Mouse (Mus musculus) ES-E14 (cell line): ENCODE measurements at regions not wholly inside any gene's neighbourhood (a gene's known extent, or its start where the extent isn't known, plus 50 kb on each side); places are given as distances from the start of the nearest gene placed in this dataset.

Experiments
- DNase-seq: peaks from one replicate; pipeline ENCODE4 v3.0.0-alpha.2; 2013; ENCODE audit warnings: low read depth, low spot score
- H3K27ac ChIP-seq: 2 replicates; pipeline ENCODE4 v1.5.1; 2012; ENCODE audit warnings: low read depth, mild to moderate bottlenecking, low read length, moderate library complexity, mixed read lengths; ENCODE audit not compliant: poor library complexity, insufficient read depth, severe bottlenecking
- H3K36me3 ChIP-seq: 2 replicates; pipeline ENCODE4 v1.6.1; 2012; ENCODE audit warnings: mild to moderate bottlenecking, low read length, moderate library complexity, mixed read lengths; ENCODE audit not compliant: control insufficient read depth, poor library complexity, insufficient read depth, severe bottlenecking
- H3K4me1 ChIP-seq, 2 experiments: fragments of 150-350 bp in 1 of 2; sonication (generic) in 1 of 2; 2 replicates each; pipeline ENCODE4 v1.6.1; 2012; ENCODE audit warnings: low read length in 2 of 2, mild to moderate bottlenecking in 1 of 2, mixed read lengths in 1 of 2; ENCODE audit not compliant: control insufficient read depth in 2 of 2, insufficient read depth in 2 of 2, poor library complexity in 1 of 2
- H3K4me3 ChIP-seq, 2 experiments: fragments of 150-350 bp in 1 of 2; sonication (generic) in 1 of 2; 2 replicates each; pipeline ENCODE4 v1.5.1; 2012; ENCODE audit warnings: low read length in 2 of 2, low read depth in 1 of 2, mild to moderate bottlenecking in 1 of 2, mixed read lengths in 1 of 2; ENCODE audit not compliant: insufficient read depth in 1 of 2, poor library complexity in 1 of 2, severe bottlenecking in 1 of 2
- H3K9ac ChIP-seq: 2 replicates; pipeline ENCODE4 v1.6.1; 2012; ENCODE audit warnings: low read depth, mild to moderate bottlenecking, low read length, mixed read lengths; ENCODE audit not compliant: poor library complexity, insufficient read depth, severe bottlenecking
- H3K9me3 ChIP-seq: fragments of 150-350 bp; sonication (generic); 2 replicates; pipeline ENCODE4 v1.6.1; 2012; ENCODE audit warnings: low read depth, mild to moderate bottlenecking, low read length; ENCODE audit not compliant: control insufficient read depth, insufficient read depth
- CHD2 ChIP-seq: IDR thresholded peaks from 2 replicates; pipeline ENCODE4 v1.6.1; 2014; ENCODE audit warnings: mild to moderate bottlenecking, low read depth, low read length, inconsistent platforms
- HCFC1 ChIP-seq: IDR thresholded peaks from 2 replicates; pipeline ENCODE4 v1.6.1; 2012; ENCODE audit warnings: low read length, inconsistent platforms, borderline replicate concordance; ENCODE audit not compliant: insufficient read depth
- MAFK ChIP-seq: IDR thresholded peaks from 2 replicates; pipeline ENCODE4 v1.6.1; 2014; ENCODE audit warnings: mild to moderate bottlenecking, low read depth, low read length, inconsistent platforms; ENCODE audit not compliant: insufficient read depth
- ZC3H11A ChIP-seq: IDR thresholded peaks from 2 replicates; pipeline ENCODE4 v1.6.1; 2012; ENCODE audit warnings: low read depth, mild to moderate bottlenecking, inconsistent platforms, low read length, borderline replicate concordance
- ZNF384 ChIP-seq: IDR thresholded peaks from 2 replicates; pipeline ENCODE4 v1.6.1; 2012; ENCODE audit warnings: low read depth, low read length, inconsistent platforms
- in situ Hi-C, 2 experiments: fragments of 600-800 bp; cut with MboI; formaldehyde crosslinking; loops; one replicate each; pipeline ENCODE4 v1.15.1; 2025; ENCODE audit warnings: low sequenced_read_pairs in 2 of 2, inconsistent platforms in 1 of 2; ENCODE audit not compliant: unreplicated experiment in 2 of 2

DNA sequence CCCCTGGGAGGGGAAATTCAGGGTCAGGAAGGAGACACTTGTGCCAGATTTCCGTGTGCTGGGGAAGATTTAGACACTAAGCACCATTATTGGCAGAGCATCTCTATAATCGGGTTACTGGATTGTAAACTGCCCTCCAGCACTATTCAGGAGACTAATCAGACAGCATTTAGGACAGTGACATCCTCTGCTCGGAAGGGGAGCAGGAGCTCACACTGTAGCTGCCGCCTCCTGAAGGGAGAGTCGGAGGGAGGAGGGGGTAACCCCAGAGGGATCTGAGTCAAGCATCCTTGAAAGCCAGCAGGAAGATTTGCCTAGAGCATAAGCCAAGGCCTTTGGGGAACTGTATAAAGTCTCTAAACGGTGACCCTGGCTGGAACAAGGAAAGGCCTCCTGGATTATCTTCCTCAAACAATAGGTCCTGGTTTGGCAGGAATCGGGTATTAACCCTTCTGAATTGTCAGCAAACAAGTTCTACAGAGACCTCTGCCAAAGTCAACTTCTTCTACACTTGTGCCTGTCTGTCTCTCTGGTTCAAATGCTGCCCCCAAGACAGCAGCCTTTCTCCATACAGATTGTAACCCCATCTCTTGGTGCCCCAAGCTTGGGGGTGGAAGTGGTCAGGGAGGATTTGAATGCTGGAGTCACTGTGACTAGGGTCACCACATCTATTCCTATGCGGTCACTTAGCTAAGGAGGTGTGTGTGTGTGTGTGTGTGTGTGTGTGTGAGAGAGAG, 64.1 kb upstream of the Mrps10 start:
- TF ChIP-seq MAFK: no peak
- TF ChIP-seq CHD2: no peak
- TF ChIP-seq ZNF384: no peak
- no peak for TF ChIP-seq HCFC1
- no peak for TF ChIP-seq ZC3H11A
- in situ Hi-C loops: no loop called here
- peaks cover 2 to 4% of the 10 kb centered on the region in 2 experiments; a peak in 1 of 4 replicates for H3K4me1 ChIP-seq
- no peaks in the 10 kb centered on the region; the same call in 1 of the 2 replicates for H3K36me3 ChIP-seq
- H3K27ac ChIP-seq: no peak overlapping the region
- H3K4me3 ChIP-seq: no peak overlapping the region
- H3K9ac ChIP-seq: no peak overlapping the region
- H3K9me3 ChIP-seq: no peaks in the 10 kb centered on the region
- DNase-seq: no peak

DNA sequence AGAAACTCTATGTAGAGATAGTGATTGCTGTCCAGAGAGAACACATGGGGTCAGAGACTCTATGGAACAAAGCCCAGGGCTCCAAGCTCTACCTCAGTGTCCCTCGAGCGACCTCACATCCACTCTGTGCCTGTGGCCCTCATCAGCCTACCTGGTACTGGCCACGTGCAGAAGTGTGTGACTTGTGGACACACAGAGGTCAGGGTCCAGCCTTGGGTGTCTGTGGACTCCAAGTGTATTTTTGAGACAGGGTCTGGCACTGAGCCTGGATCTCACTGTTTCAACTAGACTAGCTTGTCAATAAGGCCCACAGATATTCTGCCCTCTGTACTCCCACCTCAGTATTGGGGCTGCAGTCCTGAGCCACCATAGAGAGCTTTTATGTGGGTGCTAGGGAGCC, 65.1 kb upstream of the Mrps10 start:
- no peak overlapping the region for H3K9ac ChIP-seq
- peaks cover 2 to 4% of the 10 kb centered on the region in 2 experiments; a peak in 1 of 4 replicates for H3K4me1 ChIP-seq
- H3K4me3 ChIP-seq: no peak overlapping the region
- no peak for TF ChIP-seq MAFK
- in situ Hi-C loops: no loop called here
- H3K27ac ChIP-seq: no peak overlapping the region
- no peaks in the 10 kb centered on the region for H3K9me3 ChIP-seq
- no peaks in the 10 kb centered on the region; the same call in 1 of the 2 replicates for H3K36me3 ChIP-seq
- no peak for DNase-seq

DNA sequence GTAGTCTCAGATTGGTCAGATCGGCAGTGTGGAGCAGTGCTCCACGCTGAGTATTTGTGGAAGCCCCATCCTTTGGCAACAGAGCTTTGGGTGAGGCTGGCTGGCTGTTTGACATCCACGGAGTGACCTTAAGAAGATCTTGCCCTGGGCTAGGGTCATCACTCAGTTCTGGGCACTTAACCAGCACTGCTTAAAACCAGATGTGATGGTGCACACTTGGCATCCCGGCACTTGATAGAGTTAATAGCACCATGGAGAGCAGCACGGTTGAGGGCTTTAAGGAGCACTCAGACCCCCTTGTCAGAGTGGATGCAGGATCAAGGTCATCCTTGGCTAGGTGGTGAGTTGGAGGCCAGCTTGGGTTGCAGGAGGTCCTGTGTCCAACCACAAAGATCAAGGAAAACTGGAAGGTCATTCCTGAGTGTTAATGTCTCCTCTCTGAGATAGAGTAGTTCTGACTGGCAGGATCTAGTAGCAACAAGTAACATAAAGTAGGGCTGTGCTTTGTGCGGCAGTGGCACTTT, 70.2 kb upstream of the Mrps10 start:
- Histone ChIP-seq H3K9me3 (no peaks in the 10 kb centered on the region), H3K27ac (no peak overlapping the region), H3K4me1 (no peaks in the 10 kb centered on the region), H3K9ac (no peak overlapping the region), H3K4me3 (no peak overlapping the region), H3K36me3 (no peaks in the 10 kb centered on the region)
- TF ChIP-seq HCFC1 (no peak), MAFK (no peak), CHD2 (no peak), ZC3H11A (no peak), ZNF384 (no peak)
- in situ Hi-C loops: no loop called here
- DNase-seq: no peak

DNA sequence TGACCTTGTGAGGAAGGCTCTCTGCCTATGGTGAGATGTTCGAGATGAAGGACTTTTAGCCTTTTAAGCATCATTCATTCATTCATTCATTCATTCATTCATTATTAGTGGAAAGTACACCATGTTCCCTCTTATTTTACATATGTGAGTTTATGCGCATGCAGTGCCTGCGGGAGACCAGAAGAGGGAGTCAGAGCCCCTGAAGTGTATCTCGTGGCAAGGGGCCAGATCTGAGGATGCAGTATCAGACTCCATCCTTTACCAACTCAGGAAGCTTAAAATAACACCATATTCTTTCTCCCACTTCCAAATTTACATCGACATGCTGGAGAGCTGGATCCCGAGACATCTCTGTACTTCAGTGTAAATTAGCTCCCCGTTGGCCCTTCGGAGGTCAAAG, 70.7 kb upstream of the Mrps10 start:
- in situ Hi-C loops: no loop called here
- DNase-seq: no peak
- Histone ChIP-seq H3K27ac (no peak overlapping the region), H3K4me3 (no peak overlapping the region), H3K36me3 (no peaks in the 10 kb centered on the region), H3K9me3 (no peaks in the 10 kb centered on the region), H3K9ac (no peak overlapping the region), H3K4me1 (peaks cover 0 to 2% of the 10 kb centered on the region in 2 experiments; a peak in 1 of 4 replicates)
- TF ChIP-seq MAFK: no peak

DNA sequence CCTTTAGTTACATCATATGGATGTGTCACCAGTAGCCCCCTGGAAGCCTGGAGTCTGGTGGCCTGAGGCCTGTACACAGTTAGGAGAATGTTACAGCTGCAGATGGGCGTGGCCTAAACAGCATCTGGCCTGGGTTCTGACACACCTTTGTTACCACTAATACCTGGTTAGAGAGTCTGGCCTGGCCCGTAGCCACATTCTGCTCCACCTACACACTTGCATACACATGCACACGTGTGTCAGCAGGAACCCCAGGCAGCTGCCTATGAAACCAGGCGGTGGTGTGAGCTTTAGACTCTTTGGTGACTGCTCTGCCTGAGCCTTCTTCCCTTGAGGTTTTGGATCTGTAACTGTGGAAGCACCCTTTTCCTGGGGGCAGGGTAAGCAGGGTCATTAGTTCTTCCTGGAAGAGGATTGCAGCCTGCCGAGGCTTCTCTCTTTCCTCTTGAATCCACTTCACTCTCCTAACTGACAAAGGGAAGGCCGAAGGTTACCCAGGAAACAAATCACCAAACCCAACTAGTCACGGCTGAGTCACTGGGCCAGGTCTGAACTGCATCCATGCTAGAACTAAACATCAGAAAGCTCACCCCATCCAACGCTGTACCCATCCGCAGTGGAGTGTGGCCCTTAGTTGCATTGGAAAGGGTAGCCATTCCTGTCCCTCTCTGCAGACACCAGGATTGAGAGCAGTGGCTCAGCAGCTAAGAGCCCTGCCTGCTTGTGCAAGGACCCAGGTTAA, 71.8 kb upstream of the Mrps10 start:
- Histone ChIP-seq H3K36me3 (no peaks in the 10 kb centered on the region), H3K9ac (no peak overlapping the region), H3K27ac (no peak overlapping the region), H3K9me3 (no peaks in the 10 kb centered on the region), H3K4me3 (no peak overlapping the region), H3K4me1 (peaks cover 0 to 4% of the 10 kb centered on the region in 2 experiments; a peak in 1 of 4 replicates)
- no peak for TF ChIP-seq ZC3H11A
- TF ChIP-seq HCFC1: no peak
- no peak for TF ChIP-seq MAFK
- TF ChIP-seq ZNF384: no peak
- no peak for TF ChIP-seq CHD2
- in situ Hi-C loops: no loop called here
- no peak for DNase-seq
